Mouse (Mus musculus) CH12.LX (cell line): Measurements from ENCODE around the gene Clstn1. TPM values are rescaled to one million over a fixed set of nuclear protein-coding genes. Genes with fewer than 3 reads are reported as not detected.

ENCODE experiments used
- DNase-seq: peaks from one replicate; pipeline ENCODE4 v3.0.0-alpha.2; 2013; ENCODE audit errors: extremely low read depth
- H3K27ac ChIP-seq: 2 replicates; pipeline ENCODE4 v1.5.1; 2012; ENCODE audit warnings: low read depth, mild to moderate bottlenecking, control low read depth, moderate library complexity; ENCODE audit not compliant: insufficient read depth
- H3K27me3 ChIP-seq: replicated peaks from 2 replicates; pipeline ENCODE3; 2012; ENCODE audit warnings: inconsistent platforms
- H3K36me3 ChIP-seq, 2 experiments: replicated peaks in 1 of 2; 2 replicates each; pipeline versions ENCODE3 to v1.6.1; 2012; ENCODE audit warnings: inconsistent platforms in 1 of 2, low read length in 1 of 2, mild to moderate bottlenecking in 1 of 2, mixed read lengths in 1 of 2, moderate library complexity in 1 of 2; ENCODE audit not compliant: control insufficient read depth in 1 of 2, insufficient read depth in 1 of 2
- H3K4me1 ChIP-seq, 2 experiments: 2 replicates each; pipeline ENCODE4 v1.6.1; 2012; ENCODE audit warnings: inconsistent platforms in 1 of 2, moderate library complexity in 1 of 2; ENCODE audit not compliant: insufficient read depth in 2 of 2, control insufficient read depth in 1 of 2
- H3K4me2 ChIP-seq: 2 replicates; pipeline ENCODE4 v1.6.1; 2012; ENCODE audit warnings: low read depth, mild to moderate bottlenecking, control low read depth; ENCODE audit not compliant: poor library complexity, insufficient read depth, severe bottlenecking
- H3K4me3 ChIP-seq, 3 experiments: fragments of 150-350 bp in 1 of 3; sonication (generic) in 1 of 3; replicated peaks in 1 of 3; 2 replicates each; pipeline versions ENCODE3 to v1.5.1; 2011 to 2012; ENCODE audit warnings: low read depth in 2 of 3, low read length in 2 of 3, mild to moderate bottlenecking in 2 of 3, moderate library complexity in 2 of 3, control low read depth in 1 of 3, improper control_type of control experiment in 1 of 3, inconsistent platforms in 1 of 3, mixed read lengths in 1 of 3; ENCODE audit not compliant: poor library complexity in 1 of 3
- H3K79me2 ChIP-seq: replicated peaks from 2 replicates; pipeline ENCODE4 v1.6.1; 2012; ENCODE audit warnings: mild to moderate bottlenecking, moderate library complexity; ENCODE audit not compliant: control insufficient read depth, poor library complexity, insufficient read depth, severe bottlenecking; ENCODE audit errors: extremely low read depth
- H3K9ac ChIP-seq: 2 replicates; pipeline ENCODE4 v1.6.1; 2012; ENCODE audit warnings: low read depth, mild to moderate bottlenecking, control low read depth, moderate library complexity; ENCODE audit not compliant: insufficient read depth
- H3K9me3 ChIP-seq: replicated peaks from 2 replicates; pipeline ENCODE3; 2012; ENCODE audit warnings: low read length, inconsistent platforms, mixed read lengths
- BHLHE40 ChIP-seq: IDR thresholded peaks from 2 replicates; pipeline ENCODE4 v1.6.1; 2011; ENCODE audit warnings: mild to moderate bottlenecking, low read depth, low read length, improper control_type of control experiment
- CHD1 ChIP-seq: IDR thresholded peaks from 2 replicates; pipeline ENCODE4 v1.6.1; 2012; ENCODE audit warnings: low read depth, low read length, improper control_type of control experiment, inconsistent platforms
- CTCF ChIP-seq, 2 experiments: IDR thresholded peaks in 1 of 2; conservative IDR thresholded peaks in 1 of 2; 2 replicates each; pipeline ENCODE4 v1.5.1; 2011 to 2012; ENCODE audit warnings: low read depth in 2 of 2, low read length in 2 of 2, improper control_type of control experiment in 1 of 2, inconsistent platforms in 1 of 2, mild to moderate bottlenecking in 1 of 2, moderate library complexity in 1 of 2
- EP300 ChIP-seq: IDR thresholded peaks from 2 replicates; pipeline ENCODE4 v1.6.1; 2011; ENCODE audit warnings: low read length, improper control_type of control experiment
- GABPA ChIP-seq: IDR thresholded peaks from 2 replicates; pipeline ENCODE4 v1.6.1; 2012; ENCODE audit warnings: low read depth, low read length, improper control_type of control experiment, inconsistent platforms; ENCODE audit not compliant: insufficient replicate concordance
- IRF4 ChIP-seq: IDR thresholded peaks from 2 replicates; pipeline ENCODE4 v1.6.1; 2014; ENCODE audit warnings: low read depth, mild to moderate bottlenecking, inconsistent platforms, low read length, improper control_type of control experiment
- JUN ChIP-seq: IDR thresholded peaks from 2 replicates; pipeline ENCODE4 v1.6.1; 2011; ENCODE audit warnings: low read depth, mild to moderate bottlenecking, low read length, improper control_type of control experiment, moderate library complexity; ENCODE audit not compliant: insufficient read depth
- JUND ChIP-seq: conservative IDR thresholded peaks from 2 replicates; pipeline ENCODE4 v1.6.1; 2011; ENCODE audit warnings: low read depth, low read length, improper control_type of control experiment
- KAT2A ChIP-seq: IDR thresholded peaks from 2 replicates; pipeline ENCODE4 v1.6.1; 2012; ENCODE audit warnings: low read length, improper control_type of control experiment, inconsistent platforms; ENCODE audit not compliant: insufficient replicate concordance
- MAX ChIP-seq: IDR thresholded peaks from 2 replicates; pipeline ENCODE4 v1.6.1; 2011; ENCODE audit warnings: low read length, improper control_type of control experiment
- MYC ChIP-seq: IDR thresholded peaks from 2 replicates; pipeline ENCODE4 v1.6.1; 2011; ENCODE audit warnings: low read depth, mild to moderate bottlenecking, improper control_type of control experiment, low read length
- NELFE ChIP-seq: IDR thresholded peaks from 2 replicates; pipeline ENCODE4 v1.6.1; 2011; ENCODE audit warnings: low read depth, low read length, improper control_type of control experiment
- PAX5 ChIP-seq: IDR thresholded peaks from 2 replicates; pipeline ENCODE4 v1.6.1; 2012; ENCODE audit warnings: low read length, inconsistent platforms, mixed read lengths
- RAD21 ChIP-seq: IDR thresholded peaks from 2 replicates; pipeline ENCODE4 v1.6.1; 2011; ENCODE audit warnings: low read depth, mild to moderate bottlenecking, low read length, improper control_type of control experiment, moderate library complexity
- RCOR1 ChIP-seq: conservative IDR thresholded peaks from 2 replicates; pipeline ENCODE4 v1.6.1; 2012; ENCODE audit warnings: low read depth, mild to moderate bottlenecking, inconsistent platforms, low read length, improper control_type of control experiment
- SMC3 ChIP-seq: IDR thresholded peaks from 2 replicates; pipeline ENCODE4 v1.6.1; 2011; ENCODE audit warnings: low read depth, low read length, improper control_type of control experiment
- TBP ChIP-seq: conservative IDR thresholded peaks from 2 replicates; pipeline ENCODE4 v1.6.1; 2011; ENCODE audit warnings: low read depth, low read length, improper control_type of control experiment
- TCF12 ChIP-seq: IDR thresholded peaks from 2 replicates; pipeline ENCODE4 v1.6.1; 2014; ENCODE audit warnings: low read depth, mild to moderate bottlenecking, inconsistent platforms, low read length, improper control_type of control experiment
- USF1 ChIP-seq: IDR thresholded peaks from 2 replicates; pipeline ENCODE4 v1.6.1; 2014; ENCODE audit warnings: low read depth, mild to moderate bottlenecking, inconsistent platforms, low read length, improper control_type of control experiment
- USF2 ChIP-seq: conservative IDR thresholded peaks from 2 replicates; pipeline ENCODE4 v1.6.1; 2011; ENCODE audit warnings: low read depth, low read length, improper control_type of control experiment
- ZKSCAN1 ChIP-seq: IDR thresholded peaks from 2 replicates; pipeline ENCODE4 v1.6.1; 2012; ENCODE audit warnings: low read depth, inconsistent platforms, low read length, improper control_type of control experiment, borderline replicate concordance
- ZNF384 ChIP-seq: IDR thresholded peaks from 2 replicates; pipeline ENCODE4 v1.6.1; 2012; ENCODE audit warnings: low read depth, low read length, improper control_type of control experiment, inconsistent platforms
- dilution Hi-C: fragments of 300-500 bp; cut with MboI; formaldehyde crosslinking; loops from 2 replicates; pipeline ENCODE4 v1.14.3; 2020; ENCODE audit warnings: low sequenced_read_pairs; ENCODE audit not compliant: extremely low pct_unique_long_range_greater_than_20kb, extremely low pct_ligation_motif_present
- in situ Hi-C: fragments of 300-500 bp; cut with MboI; formaldehyde crosslinking; loops from 3 replicates; pipeline ENCODE4 v1.14.3; 2019; ENCODE audit warnings: low sequenced_read_pairs, low pct_ligation_motif_present, low pct_unique_long_range_greater_than_20kb, mixed read lengths
- polyA plus RNA-seq: library from polyadenylated mRNA; unstranded; fragments of >175 nt; gene quantifications from 2 replicates; pipeline ENCODE4 v1.2.1, GENCODE M21; 2012; ENCODE audit warnings: low read depth; ENCODE audit not compliant: insufficient read length
- total RNA-seq, 2 experiments: library from RNA; depleted of rRNA; stranded (reverse); fragments of 300-350 nt in 1 of 2; fragments of >200 nt in 1 of 2; gene quantifications; 2 replicates each; pipeline ENCODE4 v1.2.3; 2012 to 2014

Gene Clstn1
- total and polyA plus RNA-seq, 3 experiments: 26.4 to 53.1 (median 35.2) TPM

- H3K36me3 ChIP-seq: peaks cover 0 to 20% of the 10 kb centered on the region in 2 experiments
- dilution Hi-C loops (no loop called here), in situ Hi-C loops (no loop called here)
- no peak overlapping the region for H3K4me3 ChIP-seq
- H3K79me2 ChIP-seq: 0 out of 2 replicates have a peak, but pooled peaks cover 3% of the 10 kb centered on the region
- DNase-seq: no peak
- H3K4me2 ChIP-seq: no peak overlapping the region
- H3K4me1 ChIP-seq: peaks cover 0 to 16% of the 10 kb centered on the region in 2 experiments; a peak in 2 of 4 replicates
- no peaks in the 10 kb centered on the region for H3K9me3 ChIP-seq
- no peak overlapping the region for H3K9ac ChIP-seq
- TF ChIP-seq SMC3 (no peak), CHD1 (no peak), BHLHE40 (no peak), TCF12 (no peak), MYC (no peak), ZKSCAN1 (no peak)
- TF ChIP-seq, all 38 proteins: peak for 0
- no peaks in the 10 kb centered on the region for H3K27me3 ChIP-seq
- no peak overlapping the region for H3K27ac ChIP-seq
Observed at GRCm38 (mm10) chr4:149603860-149604259, 17.6 kb downstream of the Clstn1 start.

GRCm38 (mm10) chr4:149604518-149604917, 18.2 kb downstream of the Clstn1 start:
- no peak overlapping the region for H3K9ac ChIP-seq
- no peak for DNase-seq
- peaks cover 0 to 22% of the 10 kb centered on the region in 2 experiments for H3K36me3 ChIP-seq
- no peak overlapping the region for H3K27ac ChIP-seq
- H3K27me3 ChIP-seq: no peaks in the 10 kb centered on the region
- no peak overlapping the region for H3K4me2 ChIP-seq
- dilution Hi-C loops: no loop called here
- H3K79me2 ChIP-seq: 0 out of 2 replicates have a peak, but pooled peaks cover 3% of the 10 kb centered on the region
- in situ Hi-C loops: no loop called here
- H3K9me3 ChIP-seq: no peaks in the 10 kb centered on the region
- H3K4me1 ChIP-seq: peaks cover 0 to 11% of the 10 kb centered on the region in 2 experiments; a peak in 1 of 4 replicates
- H3K4me3 ChIP-seq: no peak overlapping the region
- TF ChIP-seq RAD21 (no peak; the same call in 1 of the 2 replicates), CTCF (conservative IDR thresholded peaks at IDR 0.05 in 1 of 2, IDR thresholded peaks at IDR 0.05 in 1 of 2; ENCODE audit: low read depth in 2 of 2, low read length in 2 of 2) (peak in 1 of 2 experiments; percentile 31; a peak in 1 of 4 replicates)

- peaks cover 0 to 11% of the 10 kb centered on the region in 2 experiments; a peak in 1 of 4 replicates for H3K4me1 ChIP-seq
- H3K79me2 ChIP-seq: 0 out of 2 replicates have a peak, but pooled peaks cover 3% of the 10 kb centered on the region
- H3K9ac ChIP-seq: no peak overlapping the region
Observed at GRCm38 (mm10) chr4:149606056-149606455, 19.8 kb downstream of the Clstn1 start.

More at GRCm38 (mm10) chr4:149606056-149606455, 19.8 kb downstream of the Clstn1 start:
- peaks cover 0 to 22% of the 10 kb centered on the region in 2 experiments for H3K36me3 ChIP-seq
- no peak overlapping the region for H3K27ac ChIP-seq
- in situ Hi-C loops: loop anchor here (5.0 kb wide), 1 partner anchor 59 kb away; no protein-coding TSS in a partner anchor
- no peak for DNase-seq
- TF ChIP-seq BHLHE40: no peak
- TF ChIP-seq USF2: no peak
- no peak for TF ChIP-seq MAX
- TF ChIP-seq CHD1: no peak
- no peak for TF ChIP-seq PAX5
- TF ChIP-seq JUN: no peak
- no peak for TF ChIP-seq RCOR1
- TF ChIP-seq ZNF384: no peak
- no peak for TF ChIP-seq USF1
- TF ChIP-seq IRF4: no peak
- TF ChIP-seq GABPA: no peak
- TF ChIP-seq TBP: no peak
- TF ChIP-seq JUND: no peak
- TF ChIP-seq KAT2A: no peak
- TF ChIP-seq NELFE: no peak
- TF ChIP-seq EP300: no peak
- no peak for TF ChIP-seq TCF12
- no peak for TF ChIP-seq ZKSCAN1
- no peak for TF ChIP-seq RAD21
- no peak for TF ChIP-seq SMC3
- H3K4me3 ChIP-seq: no peak overlapping the region
- H3K27me3 ChIP-seq: no peaks in the 10 kb centered on the region
- no peak overlapping the region for H3K4me2 ChIP-seq
- no peaks in the 10 kb centered on the region for H3K9me3 ChIP-seq
- dilution Hi-C loops: no loop called here
